Mouse (Mus musculus) kidney, embryonic 14.5 days (tissue): ENCODE data around the gene Dlat. TPM values are rescaled to one million over a fixed set of nuclear protein-coding genes. Genes with fewer than 3 reads are reported as not detected.

ENCODE experiments used
- ATAC-seq: fragments of 200-750 bp; cut with Nextera tagmentation; 2 replicates; pipeline ENCODE4 v1.8.0; 2017; ENCODE audit warnings: moderate number of reproducible peaks, mild to moderate bottlenecking, moderate TSS enrichment, moderate library complexity; ENCODE audit not compliant: low FRiP score, low TSS enrichment
- H3K27ac ChIP-seq: fragments of 300-500 bp; sonication (generic); 2 replicates; pipeline ENCODE4 v1.5.1; 2014; ENCODE audit warnings: low read depth, mild to moderate bottlenecking, low read length, moderate library complexity, mixed read lengths
- H3K27me3 ChIP-seq: fragments of 300-500 bp; sonication (generic); 2 replicates; pipeline ENCODE4 v1.6.1; 2014; ENCODE audit warnings: mild to moderate bottlenecking, low read length; ENCODE audit not compliant: control insufficient read depth, insufficient read depth
- H3K36me3 ChIP-seq: fragments of 300-500 bp; sonication (generic); 2 replicates; pipeline ENCODE4 v1.6.1; 2014; ENCODE audit warnings: low read length, mixed read lengths; ENCODE audit not compliant: control insufficient read depth, insufficient read depth
- H3K4me1 ChIP-seq: fragments of 300-500 bp; sonication (generic); 2 replicates; pipeline ENCODE4 v1.6.1; 2014; ENCODE audit warnings: low read length, mixed read lengths; ENCODE audit not compliant: control insufficient read depth, insufficient read depth
- H3K4me2 ChIP-seq: fragments of 300-500 bp; sonication (generic); replicated peaks from 2 replicates; pipeline ENCODE4 v1.6.1; 2014; ENCODE audit warnings: low read depth, mild to moderate bottlenecking, low read length
- H3K4me3 ChIP-seq: fragments of 300-500 bp; sonication (generic); 2 replicates; pipeline ENCODE4 v1.5.1; 2014; ENCODE audit warnings: mild to moderate bottlenecking, low read length
- H3K9ac ChIP-seq: fragments of 300-500 bp; sonication (generic); 2 replicates; pipeline ENCODE4 v1.6.1; 2014; ENCODE audit warnings: low read depth, mild to moderate bottlenecking, low read length, moderate library complexity
- H3K9me3 ChIP-seq: fragments of 300-500 bp; sonication (generic); 2 replicates; pipeline ENCODE4 v1.6.1; 2016; ENCODE audit warnings: low read length; ENCODE audit not compliant: control insufficient read depth
- WGBS: fragments of 180-500 bp; shearing (Covaris S2); extraction: QIAGEN DNeasy Blood & Tissue Kit; methylation state at CpG from one replicate; pipeline ENCODE4 v1.1.7; 2014; 5-methylcytosine and 5-hydroxymethylcytosine counted together
- polyA plus RNA-seq: library from polyadenylated mRNA; unstranded; fragments of >200 nt; fragmentation: Nextera tagmentation; extraction: Ambion mirVana; gene quantifications from 2 replicates; pipeline ENCODE4 v1.2.1, GENCODE M21; 2014

Dlat gene
- polyA plus RNA-seq, 1 experiment from 2014 or later = 60.9 TPM

GRCm38 (mm10) chr9:50667579-50668498 is 8.3 kb upstream of the Dlat start:
- H3K36me3 ChIP-seq = peaks cover 4% of the 10 kb centered on the region; the same call in 1 of the 2 replicates
- H3K4me3 ChIP-seq = no peak overlapping the region
- H3K27me3 ChIP-seq = no peaks in the 10 kb centered on the region
- no peaks in the 10 kb centered on the region for H3K9me3 ChIP-seq
- H3K4me2 ChIP-seq = no peak overlapping the region
- no peak for ATAC-seq
- WGBS = 86% methylated on average over 8 of the region's 8 CpGs
- no peaks in the 10 kb centered on the region for H3K4me1 ChIP-seq
- no peak overlapping the region for H3K27ac ChIP-seq
- no peak overlapping the region for H3K9ac ChIP-seq

- ATAC-seq = no peak
- H3K36me3 ChIP-seq = peaks cover 4% of the 10 kb centered on the region; the same call in 1 of the 2 replicates
Observed at GRCm38 (mm10) chr9:50666442-50666841, 6.9 kb upstream of the Dlat start.

GRCm38 (mm10) chr9:50664826-50665225 is 5.2 kb upstream of the Dlat start:
- no peak overlapping the region for H3K27ac ChIP-seq
- H3K4me2 ChIP-seq = no peak overlapping the region
- H3K9ac ChIP-seq = no peak overlapping the region
- ATAC-seq = no peak
- no peak overlapping the region for H3K4me3 ChIP-seq
- 92% methylated on average over 5 of the region's 5 CpGs for WGBS
- H3K27me3 ChIP-seq = no peaks in the 10 kb centered on the region
- peaks cover 5% of the 10 kb centered on the region; the same call in 1 of the 2 replicates for H3K4me1 ChIP-seq
- H3K36me3 ChIP-seq = peaks cover 4% of the 10 kb centered on the region; the same call in 1 of the 2 replicates
- H3K9me3 ChIP-seq = no peaks in the 10 kb centered on the region

More at GRCm38 (mm10) chr9:50666442-50666841, 6.9 kb upstream of the Dlat start:
- 89% methylated on average over 6 of the region's 6 CpGs for WGBS
- no peak overlapping the region for H3K4me3 ChIP-seq
- H3K27ac ChIP-seq = no peak overlapping the region
- no peak overlapping the region for H3K4me2 ChIP-seq
- H3K9me3 ChIP-seq = no peaks in the 10 kb centered on the region
- H3K4me1 ChIP-seq = no peaks in the 10 kb centered on the region
- no peaks in the 10 kb centered on the region for H3K27me3 ChIP-seq
- no peak overlapping the region for H3K9ac ChIP-seq

GRCm38 (mm10) chr9:50660431-50660830 is 851 bp upstream of the Dlat start:
- H3K9ac ChIP-seq = peak overlapping the region; percentile 88

GRCm38 (mm10) chr9:50658941-50659388 is 615 bp downstream of the Dlat start:
- Histone ChIP-seq H3K36me3 (peaks cover 22% of the 10 kb centered on the region; the same call in 1 of the 2 replicates), H3K27ac (peak overlapping the region; percentile 81)
- peak; percentile 40 for ATAC-seq

More at GRCm38 (mm10) chr9:50660431-50660830, 851 bp upstream of the Dlat start:
- no peaks in the 10 kb centered on the region for H3K27me3 ChIP-seq
- peak overlapping the region; percentile 76 for H3K4me2 ChIP-seq
- WGBS = 15% methylated on average over 12 of the region's 12 CpGs
- H3K4me1 ChIP-seq = peaks cover 11% of the 10 kb centered on the region; the same call in 1 of the 2 replicates
- peaks cover 19% of the 10 kb centered on the region; the same call in 1 of the 2 replicates for H3K36me3 ChIP-seq
- peak overlapping the region; percentile 95 for H3K4me3 ChIP-seq
- H3K27ac ChIP-seq = no peak overlapping the region; the same call in 1 of the 2 replicates
- H3K9me3 ChIP-seq = no peaks in the 10 kb centered on the region
- no peak for ATAC-seq

GRCm38 (mm10) chr9:50658391-50658790 is 1.2 kb downstream of the Dlat start:
- Histone ChIP-seq H3K9me3 (no peaks in the 10 kb centered on the region), H3K4me3 (peak overlapping the region; percentile 95), H3K9ac (peak overlapping the region; percentile 88; the same call in 1 of the 2 replicates), H3K4me2 (peak overlapping the region; percentile 76), H3K27me3 (no peaks in the 10 kb centered on the region), H3K27ac (no peak overlapping the region), H3K36me3 (peaks cover 25% of the 10 kb centered on the region; the same call in 1 of the 2 replicates), H3K4me1 (peaks cover 11% of the 10 kb centered on the region; the same call in 1 of the 2 replicates)
- WGBS = 23% methylated on average over 5 of the region's 5 CpGs
- no peak for ATAC-seq

More at GRCm38 (mm10) chr9:50658941-50659388, 615 bp downstream of the Dlat start:
- under 1% methylated on average over 28 of the region's 28 CpGs for WGBS
- Histone ChIP-seq H3K4me2 (peak overlapping the region; percentile 76), H3K9me3 (no peaks in the 10 kb centered on the region), H3K4me3 (peak overlapping the region; percentile 95), H3K4me1 (peaks cover 11% of the 10 kb centered on the region; the same call in 1 of the 2 replicates), H3K9ac (peak overlapping the region; percentile 88), H3K27me3 (no peaks in the 10 kb centered on the region)

GRCm38 (mm10) chr9:50650503-50650902 is 9.1 kb downstream of the Dlat start:
- Histone ChIP-seq H3K4me3 (no peak overlapping the region), H3K4me2 (no peak overlapping the region), H3K9me3 (no peaks in the 10 kb centered on the region), H3K27ac (no peak overlapping the region), H3K36me3 (peaks cover 79% of the 10 kb centered on the region), H3K4me1 (no peaks in the 10 kb centered on the region), H3K27me3 (no peaks in the 10 kb centered on the region), H3K9ac (no peak overlapping the region)
- 97% methylated on average over 10 of the region's 10 CpGs for WGBS
- no peak for ATAC-seq

- H3K9ac ChIP-seq = no peak overlapping the region
- H3K4me2 ChIP-seq = no peak overlapping the region
- H3K4me1 ChIP-seq = no peaks in the 10 kb centered on the region
- no peaks in the 10 kb centered on the region for H3K9me3 ChIP-seq
- H3K36me3 ChIP-seq = peaks cover 91% of the 10 kb centered on the region
- H3K27ac ChIP-seq = no peak overlapping the region
- no peak overlapping the region for H3K4me3 ChIP-seq
- no peak for ATAC-seq
- WGBS = 77% methylated on average over 10 of the region's 10 CpGs
- no peaks in the 10 kb centered on the region for H3K27me3 ChIP-seq
Observed at GRCm38 (mm10) chr9:50646826-50647370, 12.7 kb downstream of the Dlat start.
